In genomic region chr2:132378602-132379150, GRCm38 (mm10) we compare ENCODE assay signal across 22 mouse cellular contexts. TPM values are rescaled to one million over a fixed set of nuclear protein-coding genes. Genes with fewer than 3 reads are reported as not detected.
"Had no signal": no experiment of that assay in that cellular context is flagged by ENCODE, and none has a peak within 500 bp of the region (broad histone marks: within the 10 kb centered on the region; RNA-seq: fewer than 3 reads in every experiment).

No protein-coding gene starts in this region.

- H3K4me1 ChIP-seq: heart, embryonic 12.5 days; hindbrain, embryonic 10.5 days; hindbrain, embryonic 12.5 days; intestine, embryonic 15.5 days; limb, embryonic 10.5 days; limb, embryonic 12.5 days had no signal

- H3K9ac ChIP-seq: heart, embryonic 12.5 days; hindbrain, embryonic 12.5 days; hindbrain, embryonic 14.5 days; intestine, embryonic 15.5 days; limb, embryonic 12.5 days had no signal

- H3K36me3 ChIP-seq: heart, embryonic 12.5 days; hindbrain, embryonic 10.5 days; hindbrain, embryonic 12.5 days; intestine, embryonic 15.5 days; limb, embryonic 10.5 days; limb, embryonic 12.5 days had no signal

- DNase-seq: gastrocnemius, postnatal 14 days; gastrocnemius, postnatal 36 days; heart, adult 2 months; heart, postnatal 10 days; heart, postnatal 4 days; kidney, adult 18-20 months; kidney, adult 8-10 months; kidney, postnatal 10 days; kidney, postnatal 36 days; liver had no signal

- H3K27ac ChIP-seq: heart, adult 2 months; hindbrain, embryonic 10.5 days; hindbrain, embryonic 12.5 days; hindbrain, embryonic 14.5 days; intestine, embryonic 15.5 days; layer of hippocampus, adult 2 months; left cerebral cortex, adult 2 months; limb, embryonic 10.5 days; limb, embryonic 12.5 days had no signal

- H3K4me3 ChIP-seq: heart, adult 2 months; heart, embryonic 12.5 days; hindbrain, embryonic 10.5 days; hindbrain, embryonic 12.5 days; intestine, embryonic 15.5 days; layer of hippocampus, adult 2 months; left cerebral cortex, adult 2 months; limb, embryonic 10.5 days; limb, embryonic 12.5 days had no signal

- H3K9me3 ChIP-seq: heart, embryonic 12.5 days; hindbrain, embryonic 10.5 days; hindbrain, embryonic 12.5 days; intestine, embryonic 15.5 days; limb, embryonic 10.5 days; limb, embryonic 12.5 days had no signal

RNA-seq across cellular contexts. Expression of gene Prokr2, which starts 6.6 kb away (rescaled TPM):
- total RNA-seq: gastrocnemius, adult 18-20 months; gastrocnemius, adult 8-10 months; gastrocnemius, postnatal 14 days; granulocyte monocyte progenitor cell, adult 5-6 weeks had no signal
